Mouse (Mus musculus) retina, adult 2 months (tissue): ENCODE data around the gene Tomm7.
"Not testable (repeated sequence)": the region's sequence is repeated elsewhere in the genome, so short reads cannot be mapped to it uniquely, and the experiment has no call there.

Experiments used
- DNase-seq: peaks from one replicate; pipeline ENCODE4 v3.0.0-alpha.2; 2012; ENCODE audit warnings: low read depth, low spot score

Gene Tomm7

GRCm38 (mm10) chr5:23851160-23851555, 7.2 kb upstream of the Tomm7 start:
- DNase-seq = not testable (repeated sequence)

GRCm38 (mm10) chr5:23850345-23851159, 6.6 kb upstream of the Tomm7 start:
- DNase-seq = peak; percentile 59

GRCm38 (mm10) chr5:23845141-23845540, 1.2 kb upstream of the Tomm7 start:
- DNase-seq = no peak

GRCm38 (mm10) chr5:23844531-23844841, 525 bp upstream of the Tomm7 start:
- no peak for DNase-seq

GRCm38 (mm10) chr5:23838158-23838557, 5.8 kb downstream of the Tomm7 start:
- no peak for DNase-seq

- DNase-seq = not testable (repeated sequence)
Measured at GRCm38 (mm10) chr5:23835691-23836090, 8.3 kb downstream of the Tomm7 start.

- no peak for DNase-seq
Measured at GRCm38 (mm10) chr5:23830897-23831752, 12.8 kb downstream of the Tomm7 start.

GRCm38 (mm10) chr5:23826321-23827004, 17.5 kb downstream of the Tomm7 start:
- DNase-seq = peak; percentile 49

GRCm38 (mm10) chr5:23824171-23824733, 19.7 kb downstream of the Tomm7 start:
- DNase-seq = no peak

GRCm38 (mm10) chr5:23822306-23822705, 21.7 kb downstream of the Tomm7 start:
- no peak for DNase-seq

- no peak for DNase-seq
Measured at GRCm38 (mm10) chr5:23816681-23817080, 27.3 kb downstream of the Tomm7 start.

- DNase-seq = no peak
Measured at GRCm38 (mm10) chr5:23814841-23815240, 29.1 kb downstream of the Tomm7 start.

GRCm38 (mm10) chr5:23792726-23793125, 51.2 kb downstream of the Tomm7 start:
- DNase-seq = no peak

- no peak for DNase-seq
Measured at GRCm38 (mm10) chr5:23789078-23789612, 54.8 kb downstream of the Tomm7 start.
